Mouse (Mus musculus): ENCODE data around the gene Plscr4. TPM values are rescaled to one million over a fixed set of nuclear protein-coding genes. Genes with fewer than 3 reads are reported as not detected.

The Plscr4 gene
- polyA plus RNA-seq, 1 experiment, result not detected

DNA sequence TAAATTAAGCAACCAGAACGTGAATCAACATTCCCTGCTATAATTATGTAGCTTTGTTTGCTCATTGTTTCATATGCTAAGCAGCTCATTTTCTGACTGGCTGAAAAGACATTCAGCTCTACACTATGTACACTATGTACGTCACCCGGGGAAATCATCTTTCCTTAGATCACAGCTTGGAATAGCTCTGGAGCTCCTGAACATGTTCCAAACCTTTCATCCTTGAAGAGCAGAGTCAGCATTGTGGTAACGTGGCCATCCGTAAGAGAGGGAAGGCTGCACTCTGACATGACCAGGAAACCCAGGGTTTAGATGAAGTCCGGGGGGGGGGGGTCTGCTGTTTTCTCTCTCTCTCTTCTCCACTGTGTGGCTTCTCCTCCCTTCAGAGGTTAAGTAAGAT is 81.0 kb downstream of the Plscr4 start:
- Histone ChIP-seq H3K9me3 (ENCODE audit: control insufficient read depth, low read length) (no peaks in the 10 kb centered on the region), H3K27me3 (ENCODE audit: control insufficient read depth) (peaks cover 20% of the 10 kb centered on the region), H3K4me1 (ENCODE audit: control insufficient read depth) (peaks cover 10% of the 10 kb centered on the region), H3K4me3 (replicated peaks) (no peak overlapping the region), H3K36me3 (ENCODE audit: control insufficient read depth) (no peaks in the 10 kb centered on the region)
- no peak for TF ChIP-seq TAL1 (IDR thresholded peaks at IDR 0.05; ENCODE audit: low read length)
- no peak for TF ChIP-seq GATA1 (IDR thresholded peaks at IDR 0.05; ENCODE audit: low read length)

Other genes starting within 250 kb of the Plscr4 start
- gene Plscr1, start 207.6 kb upstream of the Plscr4 start, polyA plus RNA-seq (2012), result 0.11 and 0.24 TPM in 2 replicates
- not detected in 2 replicates for gene Plscr2, start 181.8 kb upstream of the Plscr4 start, polyA plus RNA-seq (2012)
- gene 1700057G04Rik, start 148.0 kb upstream of the Plscr4 start, polyA plus RNA-seq (2012), result not detected in 2 replicates
- not detected in 2 replicates for gene Plod2, start 84.8 kb downstream of the Plscr4 start, polyA plus RNA-seq (2012)

Measured in erythroblast, embryonic 14.5 days (primary cell).